Mouse (Mus musculus) thymus, postnatal 10 days (tissue): ENCODE data around the gene Cyp2d10.
"Not testable (repeated sequence)": the region's sequence is repeated elsewhere in the genome, so short reads cannot be mapped to it uniquely, and the experiment has no call there.

Experiments
- DNase-seq, 2 experiments: peaks; one replicate each; pipeline ENCODE4 v3.0.0; 2021; ENCODE audit warnings: low spot score in 2 of 2

Cyp2d10 gene

DNA sequence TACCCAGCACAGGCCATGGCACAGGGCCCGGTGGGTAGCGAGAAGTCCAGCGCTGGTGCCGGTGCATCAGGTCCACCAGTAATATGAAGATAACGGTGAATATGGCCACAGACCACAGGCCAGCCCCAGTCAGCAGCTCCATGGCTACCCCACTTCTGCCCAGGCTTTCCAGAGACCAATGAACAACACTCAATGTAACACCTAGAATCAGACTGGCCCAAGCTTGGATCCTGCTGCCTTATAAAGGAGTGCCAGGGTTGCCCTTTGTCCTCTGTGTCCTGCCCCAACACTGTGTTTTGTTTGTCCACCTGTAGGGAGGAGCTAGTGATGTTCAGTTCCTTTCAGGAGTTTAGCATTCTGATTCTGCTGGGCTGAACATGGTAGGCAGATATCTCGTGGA is at the start of gene Cyp2d10:
TSS of gene Cyp2d10 (minus strand) at position 215 of the 400 bp plus-strand sequence.
- DNase-seq: no peak

DNA sequence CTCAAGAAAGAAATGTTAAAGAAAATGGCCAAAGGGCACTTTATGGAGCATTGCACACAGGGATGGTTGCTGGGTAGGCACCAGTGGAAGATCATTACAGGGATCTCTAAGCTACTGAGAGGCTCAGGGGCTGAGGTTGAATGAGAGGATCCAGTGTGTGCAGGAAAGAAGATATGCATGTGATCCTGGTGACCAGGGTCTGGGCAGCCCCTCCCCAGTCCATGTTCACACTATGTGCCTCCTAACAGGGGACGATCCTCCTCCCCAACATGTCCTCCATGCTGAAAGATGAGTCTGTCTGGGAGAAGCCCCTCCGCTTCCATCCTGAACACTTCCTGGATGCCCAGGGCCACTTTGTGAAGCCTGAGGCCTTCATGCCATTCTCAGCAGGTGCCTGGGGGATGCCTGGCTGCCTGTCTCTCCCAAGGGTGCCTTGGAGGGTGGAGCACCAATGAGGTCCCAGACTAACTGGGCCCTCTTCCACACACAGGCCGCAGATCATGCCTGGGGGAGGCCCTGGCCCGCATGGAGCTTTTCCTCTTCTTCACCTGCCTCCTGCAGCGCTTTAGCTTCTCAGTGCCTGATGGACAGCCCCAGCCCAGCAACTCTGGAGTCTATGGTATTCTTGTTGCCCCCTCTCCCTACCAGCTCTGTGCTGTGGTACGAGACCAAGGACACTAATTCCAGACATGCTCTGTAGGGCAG is 49.2 kb upstream of the Cyp2d10 start:
- not testable (repeated sequence) for DNase-seq

DNA sequence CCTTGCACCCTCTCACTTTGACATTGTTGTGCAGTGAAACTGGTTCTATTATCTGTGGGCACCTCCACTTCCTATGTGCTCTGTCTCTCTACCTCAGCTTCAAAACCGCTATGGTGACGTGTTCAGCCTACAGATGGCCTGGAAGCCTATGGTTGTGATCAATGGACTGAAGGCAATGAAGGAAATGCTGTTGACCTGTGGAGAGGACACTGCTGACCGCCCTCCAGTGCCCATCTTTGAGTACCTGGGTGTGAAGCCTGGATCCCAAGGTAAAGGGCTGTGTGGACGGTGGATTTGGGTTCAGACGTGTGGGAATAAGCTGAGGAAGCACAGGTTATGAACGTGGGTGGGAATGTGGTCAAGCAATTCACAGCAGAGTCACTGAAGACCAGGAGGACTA is 46.5 kb upstream of the Cyp2d10 start:
- not testable (repeated sequence) for DNase-seq

DNA sequence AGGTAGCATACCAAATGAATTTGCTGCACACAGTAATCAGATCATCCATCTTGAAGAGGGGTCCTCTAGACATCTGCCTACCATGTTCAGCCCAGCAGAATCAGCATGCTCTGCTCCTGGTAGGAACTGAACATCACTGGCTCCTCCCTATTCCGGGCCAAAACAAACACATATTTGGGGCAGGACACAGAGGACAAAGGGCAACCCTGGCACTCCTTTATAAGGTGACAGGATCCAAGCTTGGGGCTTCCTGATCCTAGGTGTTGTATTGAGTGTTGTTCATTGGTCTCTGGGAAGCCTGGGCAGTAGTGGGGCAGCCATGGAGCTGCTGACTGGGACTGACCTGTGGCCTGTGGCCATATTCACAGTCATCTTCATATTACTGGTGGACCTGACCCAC is 45.1 kb upstream of the Cyp2d10 start:
- not testable (repeated sequence) for DNase-seq

DNA sequence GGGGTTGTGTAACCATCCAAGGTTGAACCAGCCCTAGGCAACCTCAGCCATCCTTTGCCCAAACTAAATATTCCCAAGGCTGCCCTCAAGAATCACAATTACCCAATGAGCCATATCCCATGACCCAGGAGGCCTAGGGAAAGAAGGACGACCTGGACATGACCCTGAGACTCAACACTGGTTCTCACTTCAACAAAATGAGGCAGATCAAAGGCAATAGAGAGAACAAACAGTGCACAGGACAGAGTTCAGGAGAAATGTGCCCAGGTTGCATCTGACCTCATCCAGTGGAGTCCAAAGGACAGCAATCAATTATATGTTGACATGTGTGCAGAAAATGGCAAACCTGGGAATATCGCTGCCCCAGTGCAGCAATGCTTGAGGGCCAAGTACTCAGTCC is 43.0 kb upstream of the Cyp2d10 start:
- not testable (repeated sequence) for DNase-seq

DNA sequence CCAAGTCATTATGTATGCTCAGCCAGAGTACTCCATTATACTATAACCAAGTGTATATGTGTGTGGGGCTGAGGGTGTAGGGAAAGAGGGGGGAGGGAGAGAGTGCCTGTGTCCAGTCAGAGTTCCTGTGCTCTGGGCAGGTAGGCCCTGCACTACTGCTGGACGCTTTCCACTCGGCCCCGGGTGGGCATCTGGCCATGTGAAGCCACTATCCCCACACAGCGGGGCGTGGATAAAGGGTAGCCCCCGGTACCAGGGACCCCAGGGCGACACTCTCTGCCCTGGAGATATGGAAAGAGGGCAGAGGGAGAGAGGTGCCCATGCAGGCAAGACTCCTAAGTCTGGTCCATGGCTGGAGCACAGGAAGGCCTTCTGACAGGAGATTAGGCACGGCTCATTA is 38.2 kb upstream of the Cyp2d10 start:
- DNase-seq: no peak

DNA sequence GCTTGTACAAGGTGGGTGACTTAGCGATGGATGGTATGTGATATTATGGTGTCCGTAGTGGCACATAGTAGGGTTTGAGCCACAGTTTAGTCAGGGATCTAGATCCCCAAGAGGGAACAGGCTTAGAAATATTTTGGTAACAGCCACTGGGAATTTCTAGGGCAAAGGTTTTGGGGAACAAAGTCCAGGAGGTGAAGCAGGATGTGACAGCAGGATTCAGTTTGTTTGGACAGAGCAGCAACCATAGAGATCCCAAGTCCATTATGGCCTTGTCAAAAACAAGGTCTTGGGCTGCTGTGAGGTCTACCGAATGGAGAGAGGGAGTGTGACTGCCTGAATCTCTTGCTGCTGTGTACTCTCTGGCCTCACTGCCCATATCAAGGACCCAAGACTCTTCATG is 36.7 kb upstream of the Cyp2d10 start:
- DNase-seq: no peak

DNA sequence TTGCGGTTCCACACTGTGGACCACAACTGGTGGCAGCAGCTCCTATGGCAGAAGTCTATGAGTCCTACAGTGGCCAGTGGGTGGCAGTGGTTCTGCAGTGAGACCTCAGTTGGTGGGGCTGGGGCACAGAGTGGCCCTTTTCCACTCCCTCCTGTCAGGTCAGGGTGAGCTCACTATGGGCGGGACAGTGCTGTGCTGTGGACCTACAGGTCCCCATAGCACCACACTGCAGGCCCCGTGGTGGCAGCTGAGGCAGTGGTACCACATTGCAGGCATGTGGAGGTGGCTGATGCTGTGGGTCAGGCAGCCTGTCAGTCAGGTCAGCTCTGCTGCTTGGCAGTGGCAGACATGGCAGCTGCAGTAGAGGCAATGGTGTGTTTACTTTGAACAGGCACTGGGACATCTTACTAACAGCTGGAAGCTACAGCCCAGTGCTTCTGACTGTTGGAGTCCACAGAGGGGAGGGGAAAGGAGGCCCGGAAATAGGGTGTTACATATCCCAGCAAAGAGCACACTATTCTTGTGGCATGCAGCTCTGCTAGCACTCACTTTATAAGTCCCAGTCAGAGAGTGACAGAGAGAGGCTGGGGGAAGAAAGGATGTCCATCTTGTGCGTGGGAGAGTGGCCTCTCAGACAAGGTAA is 31.1 kb upstream of the Cyp2d10 start:
- no peak for DNase-seq

DNA sequence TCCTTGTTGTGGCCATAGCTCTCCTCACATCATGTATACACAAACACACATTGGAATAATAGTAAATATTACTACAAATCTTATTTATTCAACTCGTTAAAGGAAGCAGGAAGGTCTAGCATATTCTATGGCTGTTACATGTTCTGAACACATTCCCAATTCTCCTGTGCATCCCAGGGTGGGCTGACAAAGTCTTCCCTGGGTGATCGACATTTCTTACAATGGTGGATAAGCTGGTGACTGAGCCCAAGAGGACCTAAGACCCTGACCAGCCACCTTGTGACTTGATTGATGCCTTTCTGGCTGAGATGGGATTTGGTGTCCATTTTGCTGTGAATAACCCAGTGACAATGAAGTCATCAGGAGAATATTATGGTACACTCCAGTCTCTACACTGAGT is 28.6 kb upstream of the Cyp2d10 start:
- no peak for DNase-seq

DNA sequence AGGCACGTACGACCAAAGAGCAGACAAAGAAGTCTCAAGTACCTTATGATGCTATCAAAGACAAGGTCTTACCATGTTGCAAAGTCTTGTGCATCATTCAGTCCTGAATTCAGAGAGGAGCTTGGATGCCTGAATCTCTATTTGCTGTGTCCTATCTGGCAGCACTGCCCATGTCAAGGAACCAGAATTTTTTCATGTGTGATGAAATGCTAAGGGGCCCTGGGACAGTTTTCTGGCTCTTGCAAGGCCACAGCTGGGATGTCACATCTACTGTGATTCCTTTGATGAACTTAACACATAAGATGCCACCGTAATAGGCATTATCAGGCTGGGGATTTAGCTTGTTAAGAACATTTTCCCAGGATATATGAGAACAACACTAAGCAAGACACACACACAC is 28.0 kb upstream of the Cyp2d10 start:
- DNase-seq: no peak

DNA sequence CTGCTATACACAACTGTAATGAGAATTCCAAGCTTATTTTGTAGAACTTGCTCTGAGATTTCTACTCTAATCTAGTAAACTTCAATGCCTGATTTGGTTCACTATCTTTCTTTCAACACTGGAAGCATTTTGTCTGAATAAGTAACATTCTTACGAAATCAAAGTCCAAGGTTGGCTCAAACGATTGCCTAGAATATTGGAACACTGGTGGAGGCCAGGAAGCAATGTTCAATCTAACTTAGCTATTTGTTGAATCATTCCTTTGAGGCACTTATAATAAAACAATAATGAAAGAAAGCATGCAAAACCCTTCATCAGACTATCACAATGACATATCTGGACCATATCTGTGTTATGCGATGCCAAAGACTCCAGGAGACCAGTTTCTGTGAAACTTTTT is 27.5 kb upstream of the Cyp2d10 start:
- DNase-seq: no peak

DNA sequence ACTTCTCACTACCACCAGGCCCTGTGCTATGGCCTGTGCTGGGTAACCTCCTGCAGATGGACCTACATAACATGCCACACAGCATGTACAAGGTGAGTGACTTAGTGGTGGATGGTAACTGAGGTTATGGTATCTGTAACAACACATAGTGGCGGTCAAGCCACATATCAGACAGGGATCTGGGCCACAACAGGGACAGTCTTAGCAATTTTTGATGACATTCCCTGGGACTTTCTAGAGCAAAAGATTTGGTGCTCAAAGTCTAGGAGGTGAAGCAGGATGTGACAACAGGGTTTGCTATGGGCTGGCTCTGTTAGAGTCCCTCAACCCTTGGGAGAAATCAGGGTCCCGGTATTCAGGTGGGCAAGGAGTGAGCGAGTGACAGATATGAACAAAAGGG is 26.6 kb upstream of the Cyp2d10 start:
- DNase-seq: no peak

DNA sequence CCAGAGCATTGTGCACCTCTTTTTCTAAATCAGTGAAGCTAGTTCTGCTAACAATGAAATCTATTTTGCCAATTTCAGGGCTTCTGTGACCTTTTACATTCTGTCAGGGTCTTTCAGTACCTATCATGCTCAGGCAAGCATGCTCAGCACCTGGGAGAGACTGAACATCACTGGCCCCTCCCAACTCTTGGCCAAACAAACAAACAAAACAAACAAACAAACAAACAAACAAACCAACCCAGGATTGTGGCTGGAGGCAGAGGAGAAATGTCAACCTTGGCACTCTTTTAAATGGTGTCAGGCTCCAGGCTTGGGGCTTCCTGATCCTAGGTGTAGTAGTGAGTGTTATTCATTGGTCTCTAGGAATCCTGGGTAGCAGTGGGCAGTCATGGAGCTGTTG is 26.1 kb upstream of the Cyp2d10 start, which contains the start of gene Cyp2d9:
TSS of gene Cyp2d9 (plus strand) at position 301 of the 400 bp plus-strand sequence.
- DNase-seq: no peak

DNA sequence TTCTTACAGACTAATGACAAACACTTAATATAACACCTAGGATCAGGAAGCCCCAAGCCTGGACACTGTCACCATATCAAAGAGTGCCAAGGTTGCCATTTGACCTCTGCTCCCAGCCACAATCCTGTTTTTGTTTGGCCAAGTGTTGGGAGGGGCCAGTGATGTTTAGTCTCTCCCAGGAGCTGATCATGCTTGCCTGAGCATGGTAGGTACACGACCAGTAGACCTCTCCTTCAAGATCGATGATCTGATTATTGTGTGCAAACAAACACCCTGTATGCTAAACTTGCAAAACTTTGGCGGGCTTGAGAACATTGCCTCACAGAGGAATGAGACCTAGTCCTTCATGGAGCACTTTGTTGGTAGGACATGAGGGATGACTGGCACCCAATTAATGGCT is 16.5 kb upstream of the Cyp2d10 start:
- no peak for DNase-seq

DNA sequence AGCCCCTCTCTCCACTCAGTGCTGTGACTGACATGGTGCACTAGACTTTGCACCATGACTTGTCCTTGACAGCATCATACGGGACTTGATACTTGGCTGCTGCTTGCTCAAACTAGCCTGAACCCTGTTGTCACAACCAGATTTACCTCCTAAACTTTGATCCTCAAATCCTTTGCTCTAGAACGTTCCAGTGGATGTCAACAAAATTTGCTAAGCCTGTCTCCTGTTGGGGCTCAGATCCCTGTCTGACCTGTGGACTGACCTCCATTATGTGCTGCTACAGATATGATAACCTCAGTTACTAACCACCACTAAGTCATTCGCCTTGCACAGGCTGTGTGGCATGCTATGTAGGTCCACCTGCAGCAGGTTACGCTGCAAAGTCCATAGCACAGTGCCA is 15.9 kb upstream of the Cyp2d10 start:
- no peak for DNase-seq

DNA sequence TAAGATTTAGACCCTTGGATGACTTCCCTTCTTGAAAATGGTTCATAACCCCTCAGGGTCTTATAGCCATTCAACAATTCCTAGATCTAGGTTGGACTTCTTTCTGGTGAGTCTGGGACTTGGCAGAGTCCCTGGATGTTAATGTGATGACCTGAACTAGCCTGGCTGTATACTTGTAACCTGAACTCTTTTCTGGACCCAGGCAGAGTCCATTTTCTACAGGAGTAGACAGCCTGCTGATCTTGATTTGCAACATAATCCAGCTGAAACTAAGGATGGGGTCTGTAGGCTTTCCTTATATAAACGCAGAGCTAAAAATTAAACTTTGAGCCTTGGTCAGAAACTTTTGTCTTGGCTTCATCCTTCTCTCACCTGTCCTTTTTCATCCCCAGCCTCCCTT is 11.6 kb upstream of the Cyp2d10 start:
- DNase-seq: no peak

DNA sequence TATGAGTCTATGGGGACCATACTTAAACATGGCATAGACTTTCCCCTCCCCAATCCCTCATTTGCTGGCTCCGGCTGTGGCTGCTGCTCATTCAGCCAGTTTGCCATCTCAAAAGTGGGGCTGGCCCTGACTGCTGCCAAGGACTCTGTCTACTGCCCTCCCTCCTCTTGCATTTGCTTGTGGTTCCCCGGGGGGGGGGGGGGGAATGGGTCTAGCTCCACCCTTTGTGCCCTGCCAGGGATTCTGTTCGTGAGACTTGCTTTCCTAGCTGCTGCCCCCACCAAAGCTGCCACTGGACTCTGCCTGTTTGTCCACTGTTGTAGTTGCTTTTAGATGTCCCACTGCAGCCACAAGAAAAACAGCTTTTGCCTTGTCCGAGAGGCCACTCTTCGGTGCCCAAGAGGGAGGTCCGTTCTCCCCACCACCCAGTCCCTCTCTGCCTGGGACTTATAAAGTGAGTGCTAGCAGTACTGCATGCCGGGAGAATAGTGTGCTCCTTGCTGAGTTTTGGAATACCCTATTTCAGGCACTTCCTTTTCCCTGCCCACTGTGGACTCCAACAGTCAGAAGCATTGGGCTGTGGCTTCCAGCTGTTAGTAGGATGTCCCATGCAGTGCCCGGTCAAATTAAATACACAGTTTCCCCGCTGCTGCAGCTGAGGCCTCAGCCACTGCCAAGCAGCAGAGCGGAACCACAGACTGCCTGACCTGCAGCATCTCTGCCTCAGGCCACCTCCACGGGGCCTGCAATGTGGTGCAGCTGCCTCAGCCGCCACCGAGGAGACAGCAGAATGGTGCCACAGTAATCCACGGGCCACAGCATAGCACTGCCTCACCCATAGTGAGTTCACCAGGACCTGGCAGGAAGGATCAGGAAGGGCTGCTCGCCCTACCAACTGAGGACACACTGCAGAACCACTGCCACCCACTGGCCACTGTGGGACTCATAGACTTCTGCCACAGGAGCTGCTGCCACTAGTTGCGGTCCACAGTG is 10.1 kb upstream of the Cyp2d10 start:
- peak; percentile 49 to 70 for DNase-seq

DNA sequence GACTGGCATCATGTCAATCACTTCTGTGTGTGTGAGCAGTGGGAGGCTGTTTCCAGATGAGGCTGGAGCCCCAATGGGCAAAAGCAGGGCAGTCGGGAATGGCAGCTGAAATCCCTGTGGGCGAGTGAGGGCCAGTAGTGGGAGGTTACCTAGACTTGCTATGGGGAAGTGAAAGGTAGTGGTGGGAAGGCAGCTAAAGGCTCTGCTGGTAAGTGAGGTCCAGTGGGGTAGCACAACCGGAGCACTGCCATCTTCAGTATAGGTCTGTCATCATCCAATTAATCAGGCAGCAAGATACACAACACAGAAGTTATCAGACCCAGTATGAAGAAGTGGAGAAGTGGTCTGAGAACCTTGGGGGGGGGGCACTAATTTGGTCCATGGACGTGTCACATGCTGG is 541 bp upstream of the Cyp2d10 start:
- no peak for DNase-seq

DNA sequence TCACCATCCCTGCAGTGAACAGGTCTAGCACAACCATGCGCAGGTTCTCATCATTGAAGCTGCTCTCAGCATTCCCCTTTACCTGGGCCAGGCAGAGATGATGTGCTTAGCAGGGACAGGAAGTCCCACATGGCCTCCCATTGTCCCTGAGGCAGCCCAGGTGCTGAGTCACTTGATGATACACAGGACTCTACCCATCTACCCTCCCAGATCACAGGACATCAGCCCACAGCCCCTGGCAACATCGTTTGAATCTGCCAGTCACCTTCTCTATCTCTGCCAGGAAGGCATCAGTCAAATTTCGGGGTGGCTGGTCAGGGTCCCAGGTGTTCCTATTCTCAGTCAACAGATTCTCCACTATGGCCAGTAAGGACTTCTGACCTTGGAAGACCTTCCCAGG is 2.8 kb downstream of the Cyp2d10 start:
- no peak for DNase-seq

DNA sequence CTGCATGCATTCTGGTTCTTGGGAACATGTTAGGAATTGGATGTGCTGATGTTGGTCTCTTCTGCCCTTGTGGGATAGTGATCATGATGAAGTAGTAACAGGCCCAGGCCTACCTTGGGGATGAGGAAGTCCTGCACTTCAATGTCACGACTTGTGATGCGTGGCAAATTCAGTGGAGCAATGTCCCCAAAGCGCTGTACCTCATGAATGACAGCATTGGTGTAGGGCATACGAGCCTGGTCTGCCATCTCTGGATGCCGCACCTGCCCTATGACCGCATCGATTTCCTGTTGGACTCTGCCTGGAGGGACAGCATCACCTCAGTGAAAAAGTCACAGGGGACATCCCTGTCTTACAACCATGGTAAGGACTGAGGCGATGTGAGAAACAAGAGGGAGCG is 3.4 kb downstream of the Cyp2d10 start:
- no peak for DNase-seq

DNA sequence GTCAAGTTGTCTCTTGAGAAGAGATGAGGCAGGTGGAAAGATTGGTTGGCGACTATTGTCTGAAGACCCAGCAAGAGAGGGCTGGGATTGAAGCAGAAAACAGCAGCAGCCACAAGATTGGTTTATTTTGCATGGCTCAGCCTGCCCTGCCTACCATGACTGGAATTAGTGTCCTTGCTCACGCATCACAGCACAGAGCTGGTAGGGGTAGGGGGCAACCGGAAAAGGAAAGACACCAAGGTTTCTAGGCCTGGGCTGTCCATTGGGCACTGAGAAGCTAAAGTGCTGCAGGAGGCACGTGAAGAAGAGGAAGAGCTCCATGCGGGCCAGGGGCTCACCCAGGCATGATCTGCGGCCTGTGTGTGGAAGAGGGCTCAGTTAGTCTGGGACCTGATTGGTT is 4.3 kb downstream of the Cyp2d10 start:
- no peak for DNase-seq

DNA sequence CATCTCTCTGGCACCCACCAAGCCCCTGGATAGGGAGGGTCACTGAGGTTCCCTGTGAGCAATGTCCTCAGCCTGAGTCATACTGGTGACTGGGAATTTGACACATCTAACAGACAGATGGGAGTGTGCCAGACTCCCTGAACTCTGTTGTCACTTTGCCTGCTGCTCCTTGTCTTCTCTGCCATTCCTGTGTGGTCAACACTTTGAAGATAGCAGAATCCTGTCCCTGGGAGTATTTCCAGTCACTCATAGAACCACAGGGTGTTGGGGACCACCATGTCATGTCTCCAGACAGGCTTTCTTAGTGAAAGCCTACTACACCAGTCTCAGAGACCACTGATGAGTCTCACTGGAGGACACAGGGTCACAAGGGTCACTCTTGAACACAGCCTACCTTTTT is 4.9 kb downstream of the Cyp2d10 start:
- DNase-seq: no peak
